Comparison of ENCODE assay signal across 8 mouse cellular contexts in the genomic region with DNA sequence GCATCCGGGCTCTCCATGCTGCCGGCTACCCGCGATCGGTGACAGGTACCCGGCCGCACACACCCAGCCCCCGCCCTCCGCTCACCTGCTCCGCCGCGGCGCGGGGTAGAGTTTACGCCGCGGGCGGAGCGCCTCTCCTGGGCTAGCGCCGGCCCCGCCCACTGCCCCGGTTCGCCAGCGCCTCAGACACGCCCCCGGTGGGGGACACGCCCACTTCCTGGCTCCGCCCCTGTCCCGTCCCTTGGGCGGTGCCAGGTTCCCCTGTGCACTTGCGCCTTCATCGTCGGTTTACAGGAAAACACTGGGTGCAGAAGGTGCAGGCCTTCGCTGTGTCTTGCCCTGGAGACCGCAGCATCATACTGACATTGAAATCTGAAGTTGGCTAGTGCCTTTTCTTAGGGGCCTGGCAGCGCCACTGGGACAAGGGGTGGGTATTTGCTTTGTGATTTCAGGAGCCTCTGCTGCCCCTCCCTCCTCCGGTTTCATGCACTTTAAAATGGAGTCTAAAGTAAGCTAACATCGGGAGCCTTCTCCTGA. TPM values are rescaled to one million over a fixed set of nuclear protein-coding genes. Genes with fewer than 3 reads are reported as not detected.
A peak's percentile ranks its signal among the peaks of the same experiment; 100 is the strongest.
DNase-seq lines count a peak whose midpoint lies in the region; ATAC-seq lines count a peak whose summit lies in the region.

No protein-coding gene starts in this region.

- peak; percentile 98 for DNase-seq in NIH3T3 (ENCODE audit: low read depth)
- DNase-seq in cerebellum, postnatal 10 days = peak; percentile 99
- peak; percentile 83 to 95 for DNase-seq in frontal cortex, postnatal 14 days (ENCODE audit: low spot score in 2 of 2)
- peak; percentile 91 for DNase-seq in hindbrain, embryonic 14.5 days (ENCODE audit: low spot score)
- DNase-seq in layer of hippocampus, postnatal 36 days = peak; percentile 95 to 97
- DNase-seq in lung, postnatal 36 days = peak; percentile 97
- peak; percentile 94 for DNase-seq in retina, postnatal 1 day
- peak; percentile 96 to 99 for DNase-seq in urinary bladder, adult 18-20 months (ENCODE audit: low spot score in 2 of 2)

- ATAC-seq in hindbrain, embryonic 14.5 days (ENCODE audit: low FRiP score) = peak; percentile 93

- no peaks in the 10 kb centered on the region for H3K9me3 ChIP-seq in hindbrain, embryonic 14.5 days (ENCODE audit: control insufficient read depth, low read length)

- H3K27me3 ChIP-seq in hindbrain, embryonic 14.5 days (ENCODE audit: control insufficient read depth, insufficient read depth, low read length) = 0 out of 2 replicates have a peak, but pooled peaks cover 4% of the 10 kb centered on the region

- H3K9ac ChIP-seq in hindbrain, embryonic 14.5 days = peak overlapping the region; percentile 87

- H3K4me1 ChIP-seq in hindbrain, embryonic 14.5 days (replicated peaks; ENCODE audit: control insufficient read depth, insufficient read depth, low read length) = peaks cover 11% of the 10 kb centered on the region

- H3K27ac ChIP-seq in hindbrain, embryonic 14.5 days = peak overlapping the region; percentile 80

- H3K4me2 ChIP-seq in hindbrain, embryonic 14.5 days (replicated peaks) = peak overlapping the region; percentile 76

- no peaks in the 10 kb centered on the region for H3K36me3 ChIP-seq in hindbrain, embryonic 14.5 days (replicated peaks; ENCODE audit: control insufficient read depth, insufficient read depth)

- WGBS in hindbrain, embryonic 14.5 days = under 1% methylated on average over 38 of the region's 39 CpGs

- H3K4me3 ChIP-seq in hindbrain, embryonic 14.5 days (replicated peaks; ENCODE audit: low read length) = peak overlapping the region; percentile 77

RNA-seq across cellular contexts. Expression of a gene that starts 7.0 kb away (rescaled TPM):
- polyA plus RNA-seq in hindbrain, embryonic 14.5 days (2014; fragmentation: Nextera tagmentation; extraction: Ambion mirVana) = 16.0 and 16.5 TPM in 2 replicates
- 10 to 100 TPM; 18.8 to 21.0 TPM for total RNA-seq in layer of hippocampus, postnatal 36 days (2021)

RNA-seq across cellular contexts. Expression of a gene that starts 56.8 kb away (rescaled TPM):
- polyA plus RNA-seq in hindbrain, embryonic 14.5 days (2014; fragmentation: Nextera tagmentation; extraction: Ambion mirVana) = 3.1 and 3.2 TPM in 2 replicates
- total RNA-seq in layer of hippocampus, postnatal 36 days (2021) = 10 to 100 TPM; 55.0 to 68.3 TPM

Comparison
In these comparisons a context has a peak if more than half of its experiments do, and no peak if none do; other contexts are left out.
1. Peak in every context shown above with its lines: DNase-seq, ATAC-seq, H3K4me3 ChIP-seq and H3K27ac ChIP-seq.